Mouse (Mus musculus): Measurements from ENCODE around the gene Adh6a. TPM values are rescaled to one million over a fixed set of nuclear protein-coding genes. Genes with fewer than 3 reads are reported as not detected.

Gene Adh6a
- not detected in 2 replicates for polyA plus RNA-seq (2015; fragmentation: Nextera tagmentation; extraction: Ambion mirVana)

GRCm38 (mm10) chr3:138312965-138313364 lies at the start of gene Adh6a:
Gene Adh6a (plus strand): TSS chr3:138313286.

GRCm38 (mm10) chr3:138341471-138341870 lies 28.4 kb downstream of the Adh6a start, which contains the start of gene Adh6b:
Gene Adh6b (plus strand): TSS chr3:138341775.

Other genes with a start within 250 kb of the Adh6a start
- gene 1110002E22Rik, start 248.2 kb upstream of the Adh6a start, polyA plus RNA-seq (2015; fragmentation: Nextera tagmentation; extraction: Ambion mirVana): 24.8 and 28.8 TPM in 2 replicates
- gene Gm5105, start 245.9 kb upstream of the Adh6a start, polyA plus RNA-seq (2015; fragmentation: Nextera tagmentation; extraction: Ambion mirVana): 1.5 and 2.5 TPM in 2 replicates
- 3.1 and 5.0 TPM in 2 replicates for gene Trmt10a, start 169.8 kb upstream of the Adh6a start, polyA plus RNA-seq (2015; fragmentation: Nextera tagmentation; extraction: Ambion mirVana)
- 4.7 and 4.8 TPM in 2 replicates for gene Mttp, start 168.3 kb upstream of the Adh6a start, polyA plus RNA-seq (2015; fragmentation: Nextera tagmentation; extraction: Ambion mirVana)
- not detected in 2 replicates for gene 4930579F01Rik, start 119.5 kb upstream of the Adh6a start, polyA plus RNA-seq (2015; fragmentation: Nextera tagmentation; extraction: Ambion mirVana)
- gene Adh7, start 95.5 kb upstream of the Adh6a start, polyA plus RNA-seq (2015; fragmentation: Nextera tagmentation; extraction: Ambion mirVana): 0.17 and 0.43 TPM in 2 replicates
- gene Adh1, start 52.3 kb upstream of the Adh6a start, polyA plus RNA-seq (2015; fragmentation: Nextera tagmentation; extraction: Ambion mirVana): 48.7 and 62.3 TPM in 2 replicates
- 0.44 TPM in 1 of 2 replicates, not detected in the other for gene Adh6b, start 28.5 kb downstream of the Adh6a start, polyA plus RNA-seq (2015; fragmentation: Nextera tagmentation; extraction: Ambion mirVana)
- not detected in 2 replicates for gene Adh4, start 102.2 kb downstream of the Adh6a start, polyA plus RNA-seq (2015; fragmentation: Nextera tagmentation; extraction: Ambion mirVana)
- gene Adh5, start 129.8 kb downstream of the Adh6a start, polyA plus RNA-seq (2015; fragmentation: Nextera tagmentation; extraction: Ambion mirVana): 122 and 134 TPM in 2 replicates
- 36.6 and 38.6 TPM in 2 replicates for gene Metap1, start 176.2 kb downstream of the Adh6a start, polyA plus RNA-seq (2015; fragmentation: Nextera tagmentation; extraction: Ambion mirVana)
- 166 and 198 TPM in 2 replicates for gene Eif4e, start 212.9 kb downstream of the Adh6a start, polyA plus RNA-seq (2015; fragmentation: Nextera tagmentation; extraction: Ambion mirVana)